Mouse (Mus musculus) left cerebral cortex, adult 11 months (tissue): ENCODE measurements around the gene Eif2d.

Source experiments
- DNase-seq: peaks from one replicate; pipeline ENCODE4 v3.0.0; 2022; ENCODE audit warnings: low spot score

The Eif2d gene

DNA sequence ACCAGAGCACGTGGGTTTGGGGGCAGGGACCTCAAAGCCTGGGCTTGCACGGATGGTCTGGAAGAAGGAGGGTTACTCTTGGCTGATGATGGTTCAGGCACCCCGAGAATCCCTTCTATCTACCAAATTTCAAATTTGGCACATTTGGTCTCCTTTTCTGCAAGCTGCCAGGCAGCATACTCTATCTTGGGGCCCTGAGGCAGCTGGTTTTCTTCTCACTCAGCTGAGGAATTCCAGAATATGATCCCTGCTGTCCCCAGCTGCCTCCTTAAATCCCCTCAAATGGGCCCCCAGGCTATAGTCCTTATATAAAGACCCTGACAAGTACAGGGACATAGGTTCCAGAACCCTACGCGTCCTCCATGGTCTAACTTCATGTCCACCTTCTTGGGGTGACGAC lies 60.4 kb downstream of the Eif2d start:
- no peak for DNase-seq

DNA sequence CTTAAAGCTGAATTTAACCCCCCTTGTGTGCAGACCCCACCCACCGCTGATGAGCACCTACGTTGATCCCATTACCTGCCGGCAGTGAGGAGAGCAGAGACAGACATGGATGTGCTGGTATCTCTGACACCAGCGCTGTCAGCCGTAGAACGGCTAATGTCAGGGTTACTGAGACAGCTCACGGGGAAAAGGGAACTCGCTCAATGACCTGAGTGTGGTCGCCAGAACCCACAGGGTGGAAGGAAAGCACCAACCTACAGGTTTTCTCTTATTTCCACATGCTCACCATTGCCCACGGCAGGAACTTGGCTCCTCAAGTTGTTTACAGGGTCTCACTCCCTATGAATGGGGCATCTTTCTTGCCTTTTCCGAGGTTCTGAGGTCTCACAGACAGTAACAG lies 66.0 kb downstream of the Eif2d start:
- no peak for DNase-seq

DNA sequence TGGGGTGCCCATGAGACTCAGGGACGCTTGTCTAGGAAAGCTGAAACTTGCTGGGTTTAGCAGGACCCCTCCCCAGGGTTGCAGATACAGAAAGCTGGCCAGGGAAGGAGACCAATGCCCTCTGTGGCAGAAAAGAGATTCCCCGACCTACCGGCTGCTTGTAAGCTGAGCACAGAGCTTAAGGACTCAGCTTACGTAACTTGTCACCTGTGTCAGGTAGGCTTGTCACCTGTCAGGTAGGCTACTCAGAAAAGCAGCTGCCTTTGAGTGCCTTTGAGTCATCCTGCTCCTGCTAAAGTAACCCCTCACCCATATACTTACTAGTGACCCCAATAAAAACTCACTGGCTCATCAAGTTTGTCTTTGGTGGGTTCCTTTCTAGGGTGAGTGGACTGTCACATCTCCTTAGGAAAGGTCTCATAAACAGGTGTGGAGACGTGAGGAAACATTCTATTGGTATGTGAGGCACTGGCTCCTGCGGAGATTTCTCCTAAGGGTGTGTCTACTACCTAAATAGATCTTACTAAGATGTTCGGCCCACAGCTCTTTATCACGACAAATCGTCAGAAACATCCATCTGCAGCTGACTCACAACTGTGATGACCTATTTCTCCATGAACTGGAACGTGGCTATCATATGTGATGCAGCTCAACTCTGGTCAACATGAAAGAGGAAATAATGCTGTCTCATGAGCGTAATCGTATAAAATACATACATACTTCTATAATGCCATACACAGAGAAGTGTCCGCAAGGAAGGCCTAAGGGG lies 69.0 kb downstream of the Eif2d start:
- no peak for DNase-seq

DNA sequence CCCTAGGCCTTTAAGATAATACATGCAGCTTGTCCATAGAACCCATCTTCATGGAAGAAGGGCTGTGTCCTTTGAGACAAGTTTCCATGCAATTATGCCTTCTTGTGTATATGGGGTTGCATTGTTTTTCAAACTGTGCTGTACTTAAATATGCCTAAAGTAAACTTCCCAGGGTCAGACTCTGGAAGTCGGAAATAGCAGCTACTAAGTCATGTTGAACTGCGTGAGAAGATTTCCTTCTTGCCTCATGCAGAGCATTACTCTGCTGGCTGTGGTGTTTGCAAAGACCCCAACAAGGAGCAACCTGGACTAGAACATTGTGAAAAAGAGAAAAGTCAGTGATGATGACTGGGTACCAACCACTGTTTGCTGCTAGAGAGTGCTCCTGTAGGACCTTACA lies 70.4 kb downstream of the Eif2d start:
- DNase-seq = no peak

DNA sequence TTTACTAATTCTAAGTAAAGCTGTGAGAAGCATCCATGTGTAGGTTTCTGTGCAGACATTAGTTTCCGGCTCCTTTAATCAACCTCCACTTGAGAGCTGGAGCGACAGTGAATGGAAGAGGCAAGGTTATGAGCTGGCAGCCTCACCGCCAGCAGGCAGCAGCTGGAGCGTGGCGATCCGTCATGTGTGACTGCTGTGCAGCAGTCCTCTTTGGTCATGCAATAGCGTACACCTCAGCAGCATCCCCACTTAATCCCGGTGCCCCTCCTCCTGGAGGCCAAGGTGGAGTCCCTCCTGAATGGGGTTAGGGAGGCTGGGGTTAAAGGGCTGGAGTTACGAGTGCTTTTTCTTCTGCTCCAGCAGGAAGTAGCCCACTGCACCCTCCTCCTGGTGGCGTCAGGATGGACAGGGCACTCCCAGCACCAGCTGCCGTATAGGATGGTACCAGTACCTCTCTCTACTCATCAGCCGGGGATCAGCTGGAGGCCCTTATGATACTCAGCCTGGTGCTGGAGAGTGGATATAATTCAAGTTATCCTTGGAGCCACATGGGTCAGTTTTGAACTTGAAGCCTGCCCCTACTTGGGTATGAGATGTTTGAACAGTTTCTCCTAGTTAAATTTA lies 72.0 kb downstream of the Eif2d start:
- DNase-seq = no peak

DNA sequence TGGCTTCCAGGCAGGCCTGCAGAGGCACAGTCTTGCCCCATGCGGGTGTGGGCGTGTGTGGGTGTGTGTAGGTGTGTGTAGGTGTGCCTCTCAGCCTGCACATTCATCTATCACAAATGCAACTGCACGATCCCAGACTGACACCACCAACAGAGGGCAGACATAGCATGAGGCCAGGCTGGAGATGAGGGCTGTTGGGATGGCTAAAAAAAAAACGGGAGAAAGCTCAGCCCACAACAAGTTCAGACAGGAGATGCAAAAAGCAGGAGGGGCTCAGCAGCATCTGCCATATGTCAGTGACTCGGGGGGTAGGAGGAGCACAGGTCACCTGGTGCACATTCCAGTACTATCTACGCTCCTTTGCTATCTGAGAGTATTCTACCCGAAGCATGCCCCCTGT lies 75.2 kb downstream of the Eif2d start:
- DNase-seq = no peak

DNA sequence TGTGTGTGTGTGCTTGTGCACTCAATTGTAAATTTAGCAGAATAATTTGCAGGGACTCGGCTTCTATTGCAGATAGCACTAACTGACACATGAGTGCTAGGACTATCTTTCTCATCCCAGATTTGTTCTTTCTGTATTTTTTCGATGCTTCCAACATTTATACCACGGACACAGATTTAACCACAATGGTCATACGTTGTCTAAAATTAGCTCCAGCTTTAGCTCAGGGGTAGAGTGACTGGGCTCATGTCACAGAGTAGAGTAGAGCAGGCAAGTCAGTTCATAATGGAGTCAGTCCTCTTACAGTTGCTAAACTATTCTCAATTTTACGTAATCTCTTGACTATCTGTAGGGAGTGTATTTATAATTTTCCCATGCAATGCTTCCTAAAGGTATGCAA lies 75.7 kb downstream of the Eif2d start:
- DNase-seq = no peak

DNA sequence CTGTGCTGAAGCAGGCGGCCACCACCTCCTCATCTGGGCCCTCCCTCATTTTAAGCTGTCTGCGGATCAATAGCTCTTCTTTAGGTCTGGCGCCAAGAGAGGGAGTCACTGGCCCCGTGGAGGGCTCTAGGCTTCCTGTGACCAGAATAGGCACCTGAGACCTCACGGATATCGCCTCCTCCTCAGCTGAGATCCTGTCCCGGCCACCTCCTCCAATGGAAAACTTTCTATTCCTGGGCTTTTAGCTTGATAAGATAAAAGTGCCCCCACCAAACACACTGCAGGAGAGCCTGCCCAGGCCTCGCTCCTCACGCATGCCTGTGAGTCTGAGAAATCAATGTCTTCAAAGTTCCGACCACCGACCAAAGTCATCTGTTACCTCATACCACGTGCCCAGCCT lies 80.5 kb downstream of the Eif2d start:
- no peak for DNase-seq

DNA sequence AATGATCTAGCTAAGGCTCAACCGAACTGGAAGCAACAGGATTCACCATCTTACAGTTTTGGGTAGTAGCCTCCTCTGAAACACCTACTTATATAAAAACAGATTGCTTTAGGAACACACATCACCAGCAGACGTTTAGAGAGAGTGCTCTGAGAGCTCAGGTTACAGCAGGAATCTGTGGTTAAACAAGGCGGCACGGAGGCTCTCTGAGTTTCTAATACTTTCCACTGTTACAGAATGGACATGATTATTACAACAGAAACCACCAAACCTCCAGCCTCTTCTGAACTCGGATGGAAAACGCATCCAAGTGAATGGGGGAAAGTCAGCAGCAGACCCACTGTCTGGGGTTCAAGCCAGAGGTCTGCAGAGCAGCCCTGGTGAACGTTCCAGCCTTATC lies 83.1 kb downstream of the Eif2d start:
- no peak for DNase-seq
